Mouse (Mus musculus) G1E (cell line): ENCODE results near the gene N4bp1. TPM values are rescaled to one million over a fixed set of nuclear protein-coding genes. Genes with fewer than 3 reads are reported as not detected.

Experiments
- ATAC-seq: 2 replicates; pipeline ENCODE4 v1.8.0; 2016; ENCODE audit warnings: mild to moderate bottlenecking; ENCODE audit not compliant: insufficient number of reproducible peaks, poor library complexity, low FRiP score, severe bottlenecking; ENCODE audit errors: extremely low read depth
- DNase-seq: peaks from one replicate; pipeline ENCODE4 v3.0.0; 2012; ENCODE audit warnings: low spot score
- H3K27me3 ChIP-seq: 2 replicates; pipeline ENCODE4 v1.6.1; 2012; ENCODE audit warnings: mild to moderate bottlenecking, low read length, inconsistent platforms; ENCODE audit not compliant: insufficient read depth
- H3K36me3 ChIP-seq: replicated peaks from 2 replicates; pipeline ENCODE3; 2012; ENCODE audit warnings: mild to moderate bottlenecking, inconsistent platforms
- H3K4me1 ChIP-seq: 2 replicates; pipeline ENCODE4 v1.6.1; 2012; ENCODE audit warnings: low read depth, low read length, inconsistent platforms, mixed read lengths; ENCODE audit not compliant: insufficient read depth
- H3K4me3 ChIP-seq: 2 replicates; pipeline ENCODE4 v1.5.1; 2012; ENCODE audit warnings: low read depth, mild to moderate bottlenecking, inconsistent platforms, low read length, moderate library complexity, mixed read lengths
- H3K9me3 ChIP-seq: replicated peaks from 2 replicates; pipeline ENCODE4 v1.6.1; 2012; ENCODE audit warnings: inconsistent platforms
- CTCF ChIP-seq: IDR thresholded peaks from 2 replicates; pipeline ENCODE4 v1.5.1; 2012; ENCODE audit warnings: low read depth, low read length, inconsistent platforms, mixed read lengths
- GATA1 ChIP-seq: IDR thresholded peaks from 2 replicates; pipeline ENCODE4 v1.6.1; 2012; ENCODE audit warnings: borderline replicate concordance, low read length, inconsistent platforms, mixed read lengths
- GATA2 ChIP-seq: IDR thresholded peaks from 2 replicates; pipeline ENCODE4 v1.6.1; 2012; ENCODE audit warnings: low read depth, low read length, inconsistent platforms, borderline replicate concordance
- POLR2AphosphoS5 ChIP-seq: IDR thresholded peaks from 2 replicates; pipeline ENCODE4 v1.6.1; 2012; ENCODE audit warnings: low read depth, low read length, inconsistent platforms; ENCODE audit not compliant: insufficient replicate concordance
- TAL1 ChIP-seq: conservative IDR thresholded peaks from 2 replicates; pipeline ENCODE4 v1.6.1; 2012; ENCODE audit warnings: low read depth, low read length, inconsistent platforms, mixed read lengths
- polyA plus RNA-seq: library from polyadenylated mRNA; stranded (reverse); fragments of >175 nt; gene quantifications from 2 replicates; pipeline ENCODE4 v1.2.3, GENCODE M21; 2012
- total RNA-seq, 2 experiments: library from RNA; stranded (forward) in 1 of 2; stranded (reverse) in 1 of 2; fragments of 200-1000 nt in 1 of 2; fragments of >200 nt in 1 of 2; fragmentation: Nextera tagmentation in 1 of 2; gene quantifications; 2 replicates each; pipeline ENCODE4 v1.2.3; 2014 to 2017

Gene N4bp1
- total and polyA plus RNA-seq, 3 experiments, result 11.4 to 30.1 (median 17.2) TPM

DNA sequence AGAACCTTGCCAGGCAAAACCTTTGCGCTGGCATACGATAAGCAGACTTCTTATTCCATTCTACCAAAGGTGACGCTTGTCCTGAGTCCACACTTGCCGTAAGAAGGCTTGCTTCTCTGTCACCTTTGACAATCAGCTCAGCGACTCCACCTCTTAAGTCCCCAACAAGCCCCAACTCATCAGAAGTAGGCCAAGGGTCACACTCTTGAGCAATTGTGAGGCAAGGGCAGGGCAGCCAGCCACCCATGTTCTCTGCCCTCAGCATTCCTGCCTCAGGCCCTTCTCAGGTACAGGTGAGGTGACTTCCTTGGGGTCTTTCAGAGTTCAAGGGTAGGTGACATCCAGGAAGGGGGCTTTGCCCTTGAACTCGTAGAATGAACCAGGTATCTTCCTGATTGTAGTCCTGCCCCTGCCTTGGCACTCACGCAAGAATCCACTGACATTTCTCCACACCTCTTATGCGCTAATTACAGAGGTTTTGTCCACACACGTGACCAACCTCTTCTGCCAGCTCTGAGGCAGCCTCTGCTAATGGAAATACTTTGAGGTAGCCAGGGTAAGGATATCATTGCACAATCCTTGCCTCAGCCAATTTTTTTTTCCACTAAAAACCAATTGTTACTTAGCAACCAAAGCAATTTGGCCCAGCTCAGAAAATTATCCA, 118.4 kb downstream of the N4bp1 start:
- peaks cover 2% of the 10 kb centered on the region; the same call in 1 of the 2 replicates for H3K4me1 ChIP-seq
- no peak for TF ChIP-seq CTCF
- no peak for TF ChIP-seq GATA2
- TF ChIP-seq POLR2AphosphoS5, result no peak
- TF ChIP-seq TAL1, result no peak
- no peak for TF ChIP-seq GATA1
- no peak overlapping the region for H3K4me3 ChIP-seq
- no peak for ATAC-seq
- H3K36me3 ChIP-seq, result no peaks in the 10 kb centered on the region
- no peaks in the 10 kb centered on the region for H3K9me3 ChIP-seq
- no peak for DNase-seq
- H3K27me3 ChIP-seq, result peaks cover 34% of the 10 kb centered on the region

DNA sequence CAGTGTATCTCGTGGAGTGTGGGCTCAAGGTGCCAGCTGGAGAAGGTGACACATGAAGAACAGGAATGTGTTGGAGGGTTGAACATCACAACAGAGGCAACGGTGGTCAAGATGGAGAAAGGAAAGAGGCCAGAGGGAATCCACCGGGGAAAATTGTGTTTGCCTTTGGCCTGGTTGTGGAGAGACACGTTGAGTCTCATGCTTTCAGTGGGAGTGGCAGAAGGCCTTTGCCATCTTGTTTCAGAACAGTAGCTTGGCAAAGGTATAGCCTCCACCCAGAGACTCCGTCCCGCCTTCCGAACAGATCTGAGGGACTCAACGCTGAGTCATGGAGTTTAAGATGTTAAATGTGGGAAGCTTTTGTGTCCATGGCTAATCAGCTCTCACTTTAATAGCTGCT, 119.4 kb downstream of the N4bp1 start:
- TF ChIP-seq GATA2, result no peak
- no peak for TF ChIP-seq POLR2AphosphoS5
- no peak for TF ChIP-seq GATA1
- no peak for TF ChIP-seq TAL1
- TF ChIP-seq CTCF, result no peak
- H3K9me3 ChIP-seq, result no peaks in the 10 kb centered on the region
- H3K36me3 ChIP-seq, result no peaks in the 10 kb centered on the region
- H3K4me3 ChIP-seq, result no peak overlapping the region
- ATAC-seq (no peak), DNase-seq (no peak)
- peaks cover 2% of the 10 kb centered on the region; the same call in 1 of the 2 replicates for H3K4me1 ChIP-seq
- H3K27me3 ChIP-seq, result peaks cover 35% of the 10 kb centered on the region

DNA sequence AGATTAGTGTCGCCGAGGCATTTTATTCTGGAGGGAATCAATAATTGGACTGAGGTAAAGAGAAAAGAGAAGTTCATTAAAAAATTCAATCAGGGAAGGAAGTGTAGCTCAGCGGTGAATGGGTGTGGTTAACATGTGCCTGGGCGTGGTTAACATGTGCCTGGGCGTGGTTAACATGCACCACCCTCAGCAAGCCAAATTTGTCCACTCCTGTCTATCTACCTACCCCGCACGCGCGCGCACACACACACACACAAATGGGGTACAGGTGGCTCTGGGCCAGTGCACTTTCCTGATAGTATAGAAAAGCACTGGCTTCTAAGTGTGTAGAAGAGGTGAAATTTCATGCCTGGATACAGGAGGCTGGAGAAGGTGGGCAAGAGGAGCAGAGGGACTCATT, 119.9 kb downstream of the N4bp1 start:
- TF ChIP-seq TAL1 (no peak), GATA2 (no peak), POLR2AphosphoS5 (no peak), CTCF (no peak), GATA1 (no peak)
- no peak for ATAC-seq
- Histone ChIP-seq H3K27me3 (peaks cover 38% of the 10 kb centered on the region), H3K36me3 (no peaks in the 10 kb centered on the region), H3K4me3 (no peak overlapping the region), H3K9me3 (no peaks in the 10 kb centered on the region), H3K4me1 (peaks cover 2% of the 10 kb centered on the region; the same call in 1 of the 2 replicates)
- no peak for DNase-seq

DNA sequence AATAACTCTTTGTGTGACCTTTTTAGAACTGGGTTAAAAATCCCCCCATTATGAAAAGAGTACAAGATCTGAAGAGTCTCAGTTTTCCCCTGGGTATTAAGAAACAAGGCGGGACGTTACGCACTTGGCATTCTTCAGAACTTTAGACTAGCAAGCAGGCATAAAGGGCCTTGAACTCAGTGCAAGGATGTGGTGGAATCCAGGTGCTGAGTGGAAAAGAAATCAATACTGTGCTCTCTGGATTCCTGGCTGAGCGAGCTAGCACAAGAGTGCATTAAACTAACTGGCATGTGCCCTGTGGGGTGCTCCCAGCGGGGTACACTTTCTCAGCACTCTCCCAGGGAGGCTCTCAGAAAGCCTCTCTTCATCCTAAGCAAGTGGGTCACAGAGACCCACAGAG, 122.3 kb downstream of the N4bp1 start:
- ATAC-seq (no peak), DNase-seq (no peak)
- no peak overlapping the region for H3K4me3 ChIP-seq

GRCm38 (mm10) chr8:86760746-86761145, 124.3 kb downstream of the N4bp1 start:
- TF ChIP-seq GATA1, result no peak
- TF ChIP-seq POLR2AphosphoS5, result no peak
- TF ChIP-seq CTCF, result no peak
- TF ChIP-seq GATA2, result no peak
- no peak for TF ChIP-seq TAL1
- Histone ChIP-seq H3K9me3 (no peaks in the 10 kb centered on the region), H3K4me1 (peaks cover 2% of the 10 kb centered on the region; the same call in 1 of the 2 replicates), H3K27me3 (peaks cover 37% of the 10 kb centered on the region), H3K36me3 (no peaks in the 10 kb centered on the region), H3K4me3 (no peak overlapping the region)
- no peak for ATAC-seq
- no peak for DNase-seq

More for the DNA sequence above, 122.3 kb downstream of the N4bp1 start:
- Histone ChIP-seq H3K27me3 (peaks cover 35% of the 10 kb centered on the region), H3K4me1 (peaks cover 2% of the 10 kb centered on the region; the same call in 1 of the 2 replicates), H3K9me3 (no peaks in the 10 kb centered on the region), H3K36me3 (no peaks in the 10 kb centered on the region)
- no peak for TF ChIP-seq CTCF
- no peak for TF ChIP-seq TAL1
- no peak for TF ChIP-seq POLR2AphosphoS5
- no peak for TF ChIP-seq GATA1
- TF ChIP-seq GATA2, result no peak

DNA sequence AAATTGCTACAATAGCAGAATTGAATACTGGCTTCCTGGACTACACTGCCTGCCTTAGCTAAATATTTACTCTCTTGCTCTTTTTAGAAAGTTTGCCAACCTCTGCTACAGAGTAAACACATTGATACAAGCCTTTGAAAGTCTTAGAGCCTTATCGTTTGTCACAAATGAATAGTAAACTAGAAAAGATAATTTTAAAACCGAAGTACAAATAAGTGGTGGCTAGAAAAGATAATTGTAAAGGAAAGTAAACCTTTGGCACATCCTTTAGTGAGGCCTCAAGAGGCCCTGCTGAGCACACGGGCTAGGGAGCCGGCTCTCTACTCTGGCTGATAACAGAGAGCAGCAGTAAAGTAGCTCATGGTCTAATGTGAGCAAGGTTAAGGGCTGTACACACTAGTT, 126.0 kb downstream of the N4bp1 start:
- H3K27me3 ChIP-seq, result peaks cover 45% of the 10 kb centered on the region
- H3K4me1 ChIP-seq, result no peaks in the 10 kb centered on the region
- no peak overlapping the region for H3K4me3 ChIP-seq
- no peaks in the 10 kb centered on the region for H3K9me3 ChIP-seq
- H3K36me3 ChIP-seq, result no peaks in the 10 kb centered on the region
- DNase-seq (no peak), ATAC-seq (no peak)
- TF ChIP-seq GATA1 (no peak), POLR2AphosphoS5 (no peak), TAL1 (no peak), GATA2 (no peak), CTCF (no peak)

DNA sequence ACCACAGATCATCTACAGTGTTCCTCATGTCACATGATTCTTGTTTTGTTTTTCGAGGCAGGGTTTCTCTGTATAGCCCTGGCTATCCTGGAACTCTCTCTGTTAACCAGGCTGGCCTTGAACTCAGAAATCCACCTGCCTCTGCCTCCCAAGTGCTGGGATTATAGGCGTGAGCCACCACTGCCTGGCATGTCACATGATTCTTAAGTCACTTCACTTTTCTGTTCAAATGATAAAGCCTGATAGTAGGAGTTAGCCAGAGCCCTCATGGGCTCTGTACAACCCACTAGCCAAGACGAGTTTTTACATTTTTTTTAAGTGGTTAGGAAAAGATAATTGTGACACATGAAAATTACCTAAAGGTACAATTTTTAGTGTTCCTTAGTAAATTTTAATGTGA, 126.4 kb downstream of the N4bp1 start:
- Histone ChIP-seq H3K36me3 (no peaks in the 10 kb centered on the region), H3K9me3 (no peaks in the 10 kb centered on the region), H3K4me3 (no peak overlapping the region), H3K4me1 (no peaks in the 10 kb centered on the region), H3K27me3 (peaks cover 49% of the 10 kb centered on the region)
- DNase-seq (no peak), ATAC-seq (no peak)
- no peak for TF ChIP-seq TAL1
- no peak for TF ChIP-seq GATA1
- TF ChIP-seq GATA2, result no peak
- no peak for TF ChIP-seq POLR2AphosphoS5
- TF ChIP-seq CTCF, result no peak

Other genes starting within 250 kb of the N4bp1 start
- gene Gm10638, start 139.6 kb downstream of the N4bp1 start, total RNA-seq (2014; fragmentation: Nextera tagmentation), result not detected in 2 replicates
- 0.16 and 0.17 TPM in 2 replicates for gene Gm10638, start 139.6 kb downstream of the N4bp1 start, total RNA-seq (2017)
- 0.24 and 0.43 TPM in 2 replicates for gene Gm10638, start 139.6 kb downstream of the N4bp1 start, polyA plus RNA-seq
- 21.3 and 24.7 TPM in 2 replicates for gene Siah1a, start 139.3 kb downstream of the N4bp1 start, total RNA-seq (2014; fragmentation: Nextera tagmentation)
- 17.2 and 21.0 TPM in 2 replicates for gene Siah1a, start 139.3 kb downstream of the N4bp1 start, total RNA-seq (2017)
- gene Siah1a, start 139.3 kb downstream of the N4bp1 start, polyA plus RNA-seq, result 5.2 and 7.7 TPM in 2 replicates